Mouse (Mus musculus) erythroblast, adult 5-6 weeks (primary cell): ENCODE measurements around the gene Plpp1. TPM values are rescaled to one million over a fixed set of nuclear protein-coding genes. Genes with fewer than 3 reads are reported as not detected.

ENCODE experiments used
- ATAC-seq: replicated peaks from 2 replicates; pipeline ENCODE4 v1.8.0; 2016; ENCODE audit warnings: moderate number of reproducible peaks, mild to moderate bottlenecking, moderate TSS enrichment, inconsistent platforms; ENCODE audit not compliant: poor library complexity, low FRiP score, severe bottlenecking
- total RNA-seq, 2 experiments: library from RNA; stranded (forward) in 1 of 2; stranded (reverse) in 1 of 2; fragments of 150-400 nt in 1 of 2; fragments of 200-764, 138-1000 nt in 1 of 2; gene quantifications; 2 replicates each; pipeline versions ENCODE4 v1.2.3 to v1.2.4; 2015 to 2017; ENCODE audit warnings: low replicate concordance in 2 of 2

Gene Plpp1
- total RNA-seq, 2 experiments from 2014 or later = 68.1 to 96.3 TPM

DNA sequence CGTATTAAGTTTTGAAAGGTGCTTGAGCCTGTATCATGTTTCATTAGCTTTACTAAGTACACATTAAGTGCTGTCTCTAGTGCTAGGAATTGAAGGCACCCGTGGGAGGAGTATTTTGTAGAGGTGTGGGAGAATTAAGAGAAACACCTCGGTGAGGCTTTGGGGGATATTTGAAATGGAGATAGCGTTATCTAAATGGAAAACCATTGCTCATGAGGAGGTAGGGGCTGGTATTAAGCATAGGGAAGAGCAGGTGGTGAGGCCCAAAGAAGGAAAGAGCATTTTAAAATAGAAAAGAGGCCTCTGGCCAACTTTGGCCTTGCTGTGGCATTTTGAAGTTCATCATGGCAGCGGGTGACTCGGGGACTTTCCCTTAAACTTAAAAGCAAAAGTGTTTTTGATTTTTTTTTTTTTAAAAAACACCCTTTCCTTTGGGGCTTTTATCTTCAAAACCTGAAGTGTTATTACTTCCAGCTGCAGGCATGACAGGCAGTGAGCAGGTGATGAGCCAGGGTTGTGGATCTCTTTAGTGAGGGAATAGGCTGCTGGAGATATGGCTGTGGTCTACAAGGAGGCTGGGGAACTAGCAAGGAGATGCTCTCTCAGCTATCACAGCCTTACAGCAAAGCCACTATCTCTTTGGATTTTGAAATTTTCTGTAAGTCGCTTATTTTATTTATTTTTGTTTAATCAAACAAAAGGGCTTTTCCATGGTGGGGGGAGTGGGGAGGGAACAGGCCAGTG lies 9.1 kb downstream of the Plpp1 start:
- no peak for ATAC-seq

DNA sequence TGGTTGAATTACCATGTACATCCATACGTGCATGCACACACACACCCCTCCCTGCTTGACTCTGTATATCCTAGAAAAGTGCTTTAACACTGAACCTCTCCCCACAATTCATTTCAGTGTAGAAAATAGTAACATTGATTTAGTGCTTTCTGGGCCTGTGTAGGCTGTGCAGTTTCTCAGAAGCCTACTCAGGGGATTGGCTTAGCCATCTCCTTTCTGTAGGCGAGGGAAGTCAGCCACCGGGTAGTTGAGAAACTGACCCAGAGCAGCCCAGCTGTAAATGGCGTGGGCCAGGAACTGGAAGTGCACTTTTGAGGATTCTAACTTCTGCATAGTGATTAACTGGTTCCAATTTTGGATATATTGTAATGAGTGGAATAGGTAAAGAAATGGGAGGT lies 9.7 kb downstream of the Plpp1 start:
- ATAC-seq = no peak

- ATAC-seq = no peak
These were observed 10.2 kb downstream of the Plpp1 start for GRCm38 (mm10) chr13:112810751-112811150.

GRCm38 (mm10) chr13:112811708-112812403 lies 11.3 kb downstream of the Plpp1 start:
- ATAC-seq = no peak

DNA sequence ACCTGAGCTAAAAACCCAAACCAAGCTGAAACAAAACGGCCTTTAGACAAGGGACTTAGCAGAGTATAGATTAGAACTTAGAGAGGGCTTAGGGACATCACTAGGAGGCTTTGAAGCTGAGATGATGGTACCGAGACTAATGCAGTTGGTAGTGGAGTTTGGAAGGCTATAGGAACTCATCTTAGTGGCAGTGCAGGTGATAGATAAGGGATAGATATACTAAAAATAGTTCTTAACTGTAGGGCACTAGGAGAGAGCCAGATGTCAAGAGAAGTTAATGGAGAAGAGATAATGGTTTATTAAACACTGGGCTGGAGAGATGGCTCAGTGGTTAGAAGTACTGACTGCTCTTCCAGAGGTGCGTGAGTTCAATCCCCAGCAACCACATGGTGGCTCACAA lies 15.4 kb downstream of the Plpp1 start:
- ATAC-seq = peak; percentile 69

DNA sequence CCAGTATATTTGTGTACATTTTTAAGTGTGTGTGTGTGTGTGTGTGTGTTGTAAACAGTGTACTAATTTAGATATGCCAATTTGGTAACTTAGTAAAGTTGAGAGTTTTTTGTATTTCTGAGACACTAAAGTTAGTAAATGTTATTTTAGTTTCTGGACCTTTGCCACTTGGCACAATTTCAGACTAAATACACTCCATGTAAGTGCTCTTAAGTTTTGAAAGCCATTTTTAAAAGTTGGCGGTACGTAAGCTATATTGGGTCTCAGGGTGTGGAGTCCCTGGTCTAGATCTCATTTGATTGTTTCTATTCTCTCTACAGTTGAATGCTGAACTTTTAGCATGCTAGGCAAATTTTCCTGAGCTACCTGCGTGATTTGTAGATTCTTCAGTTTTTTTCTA lies 17.5 kb downstream of the Plpp1 start:
- no peak for ATAC-seq

GRCm38 (mm10) chr13:112822413-112822812 lies 21.8 kb downstream of the Plpp1 start:
- ATAC-seq = no peak

GRCm38 (mm10) chr13:112823236-112823910 lies 22.8 kb downstream of the Plpp1 start:
- ATAC-seq = no peak

DNA sequence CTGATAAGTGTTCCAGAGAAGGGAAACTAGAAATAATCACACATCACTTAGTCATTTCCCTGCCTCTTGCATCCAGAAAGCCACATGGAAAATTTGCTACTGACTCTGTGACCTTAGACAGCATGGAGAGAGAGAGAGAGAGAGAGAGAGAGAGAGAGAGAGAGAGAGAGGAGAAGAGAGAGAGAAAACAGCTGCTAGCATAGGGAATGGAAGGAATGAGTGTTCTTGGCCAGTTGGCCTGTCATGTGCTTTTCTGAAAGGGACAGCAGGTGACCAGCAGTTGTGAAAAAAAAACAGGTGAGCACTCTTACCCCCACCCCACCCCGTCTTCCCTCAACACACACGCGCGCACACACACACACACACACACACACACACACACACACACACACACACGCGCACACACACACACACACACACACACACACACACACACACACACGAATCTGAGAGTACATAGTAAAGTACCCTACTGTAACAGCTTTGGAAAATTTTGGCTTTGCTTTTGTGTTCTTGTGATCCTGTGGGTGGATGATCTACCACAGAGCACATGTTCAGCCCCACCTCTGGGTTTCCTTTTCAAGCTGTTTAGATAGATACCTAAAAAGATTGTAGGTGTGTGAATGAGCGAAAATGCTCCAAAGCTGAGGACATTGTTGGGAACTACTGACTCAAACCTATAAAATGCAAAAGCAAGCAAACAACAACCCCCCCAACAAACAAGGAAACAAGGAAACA lies 23.5 kb downstream of the Plpp1 start:
- ATAC-seq = no peak

DNA sequence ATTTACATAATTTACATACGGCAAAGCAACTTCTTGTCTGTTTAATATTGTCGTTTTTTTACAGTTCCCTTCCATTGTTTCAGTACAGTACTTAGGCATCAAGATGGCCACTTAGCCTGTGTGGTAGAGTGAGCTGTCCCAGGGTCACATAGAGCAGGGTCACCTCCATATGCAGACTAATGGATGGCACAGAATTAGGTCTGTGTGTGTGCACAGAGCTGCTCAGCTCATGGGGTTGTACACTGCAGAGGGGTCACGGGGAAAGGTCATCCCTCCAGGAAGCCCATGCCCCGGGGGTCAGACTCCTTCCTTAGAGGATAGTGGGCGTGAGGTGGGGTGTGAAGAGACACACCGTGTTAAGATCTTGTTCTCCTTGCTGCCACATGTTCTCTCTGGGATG lies 24.9 kb downstream of the Plpp1 start:
- ATAC-seq = 0 out of 2 replicates have a peak, but pooled peaks have one; percentile 20

DNA sequence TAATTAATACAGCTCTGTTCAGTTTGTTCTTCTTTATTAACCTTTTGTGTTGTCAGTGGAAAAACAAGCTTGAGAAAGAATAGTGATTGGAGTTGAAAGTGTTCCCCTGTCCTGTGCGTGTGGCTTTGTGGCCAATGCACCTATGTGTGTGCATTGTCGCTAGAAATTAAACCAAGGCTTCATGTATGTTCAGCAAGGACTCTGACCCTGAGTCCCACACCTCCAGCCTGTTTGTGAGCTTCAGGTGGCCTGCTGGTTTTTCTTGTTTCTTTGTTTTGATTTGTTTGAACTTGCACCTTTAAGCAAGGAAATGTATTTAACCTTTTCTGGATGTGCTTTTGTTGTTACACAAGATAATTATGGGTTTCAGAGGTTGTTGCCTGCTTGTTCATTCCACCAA lies 29.0 kb downstream of the Plpp1 start:
- no peak for ATAC-seq

GRCm38 (mm10) chr13:112832589-112832988 lies 32.0 kb downstream of the Plpp1 start:
- peak; percentile 42; the same call in 1 of the 2 replicates for ATAC-seq

DNA sequence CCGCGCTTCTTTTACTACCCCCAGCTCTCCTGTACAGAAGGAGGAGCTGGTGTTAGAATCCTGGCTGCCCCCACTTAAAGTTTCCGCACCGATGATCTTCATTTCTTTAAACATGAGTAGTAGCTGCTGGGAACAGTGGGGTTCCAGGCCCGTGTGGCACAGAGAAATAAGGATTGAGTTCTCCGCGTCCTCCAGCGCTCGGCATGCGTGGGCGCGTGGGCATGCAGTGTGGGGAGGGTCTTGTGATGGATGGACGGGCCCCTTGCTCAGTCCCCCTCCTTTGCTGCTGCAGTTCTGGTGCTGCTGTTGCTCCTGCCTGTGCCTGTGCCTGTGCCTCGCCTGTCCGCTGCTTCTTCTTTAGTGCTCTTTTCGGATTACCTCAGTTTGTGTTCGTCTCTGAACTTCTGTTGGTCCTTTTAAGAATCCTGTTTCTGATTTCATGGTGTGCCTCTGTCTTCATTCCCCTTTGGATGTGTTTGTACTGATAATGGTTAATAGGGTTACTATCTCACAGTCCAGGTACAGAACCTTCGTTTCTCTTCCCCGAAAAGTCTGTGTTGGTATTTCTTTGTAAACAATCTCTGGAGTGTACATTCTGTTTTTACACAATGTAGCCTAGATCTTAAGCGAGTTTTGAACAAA lies 32.8 kb downstream of the Plpp1 start:
- peak; percentile 53 for ATAC-seq

GRCm38 (mm10) chr13:112833895-112834263 lies 33.3 kb downstream of the Plpp1 start:
- no peak for ATAC-seq

- ATAC-seq = no peak
These were observed 34.5 kb downstream of the Plpp1 start for GRCm38 (mm10) chr13:112835113-112835512.

DNA sequence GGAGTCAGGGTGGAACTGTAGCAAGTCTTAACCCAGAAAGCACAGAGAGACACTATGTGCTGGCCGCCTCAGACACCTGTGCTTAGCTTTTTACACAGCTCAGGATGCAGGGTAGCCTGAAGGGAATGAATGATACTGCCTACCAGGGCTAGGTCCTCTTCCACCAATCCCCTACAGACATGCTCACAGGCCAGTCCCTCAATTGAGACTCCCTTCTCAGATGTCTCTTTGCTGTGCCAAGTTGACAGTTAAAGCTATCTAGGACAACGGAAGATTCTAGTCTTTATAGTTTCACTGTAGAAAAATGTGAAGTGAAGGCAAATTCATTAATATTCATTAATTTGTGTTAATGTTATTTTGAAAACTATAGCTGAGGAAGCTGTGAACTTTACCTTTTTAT lies 36.4 kb downstream of the Plpp1 start:
- ATAC-seq = no peak

- peak; percentile 44 for ATAC-seq
These were observed 37.1 kb downstream of the Plpp1 start for GRCm38 (mm10) chr13:112837621-112838155.

DNA sequence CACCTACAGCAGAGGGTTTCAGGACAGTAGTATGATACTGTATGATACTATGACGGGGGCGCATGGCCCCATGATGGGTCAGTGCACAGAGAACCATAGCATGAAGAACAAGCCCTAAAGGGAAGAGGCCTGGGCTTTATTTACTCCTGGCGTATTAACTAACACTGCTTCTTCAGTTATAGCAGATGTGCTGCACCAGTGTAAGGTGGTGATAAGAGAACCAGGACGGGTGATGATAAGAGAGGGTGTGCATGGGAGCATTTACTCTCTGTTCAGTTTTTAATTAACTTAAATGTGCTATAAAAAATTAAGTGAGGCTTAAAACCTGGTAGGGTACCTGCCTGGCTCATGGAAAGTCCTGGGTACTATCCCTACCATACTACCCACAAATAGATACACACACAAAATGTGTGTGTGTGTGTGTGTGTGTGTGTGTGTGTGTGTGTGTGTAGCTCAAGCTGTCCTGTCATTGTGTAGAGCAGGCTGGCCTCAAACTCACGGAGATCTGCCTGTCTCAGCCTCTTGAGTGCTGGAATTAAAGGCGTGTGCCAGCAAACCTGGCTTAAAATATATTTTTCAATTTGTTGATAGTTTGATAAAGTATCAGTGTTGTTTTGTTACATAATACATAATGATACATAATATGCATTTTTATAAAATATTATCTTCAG lies 38.1 kb downstream of the Plpp1 start:
- ATAC-seq = peak; percentile 90
